Mouse (Mus musculus): ENCODE measurements around the gene Camsap2.

- TF ChIP-seq CTCF (IDR thresholded peaks at IDR 0.05; ENCODE audit: control insufficient read depth, insufficient read depth, insufficient replicate concordance, low read depth, low read length): no peak
- TF ChIP-seq POLR2A (IDR thresholded peaks at IDR 0.05; ENCODE audit: control insufficient read depth, low read depth, low read length): no peak
Measured at GRCm38 (mm10) chr1:136364711-136365110, 18.8 kb upstream of the Camsap2 start.

All from testis, adult 2 months (tissue).